Mouse (Mus musculus): ENCODE data around the gene Gpc6.

DNA sequence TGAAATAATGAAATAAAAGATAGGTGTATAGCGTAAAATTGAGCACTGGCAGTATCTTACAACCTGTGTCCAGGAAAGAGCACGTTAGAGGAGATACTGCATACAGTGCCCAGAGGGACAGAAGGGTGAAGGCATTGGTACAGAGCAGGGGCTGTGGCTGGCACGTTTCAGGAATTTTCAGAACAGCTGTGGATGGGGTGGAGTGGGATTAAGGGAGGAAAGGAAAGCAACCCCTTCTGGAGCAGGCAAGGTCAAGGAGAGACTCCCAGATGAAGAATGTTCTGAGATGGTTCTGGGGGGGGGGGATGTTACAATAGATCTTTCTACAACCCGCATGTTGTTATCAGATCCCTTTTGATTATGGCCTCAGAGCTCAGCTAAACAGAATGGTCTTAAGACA, 331.1 kb downstream of the Gpc6 start:
- TF ChIP-seq EP300 (IDR thresholded peaks at IDR 0.05; ENCODE audit: insufficient read depth, low read depth, low read length) (no peak), CTCF (IDR thresholded peaks at IDR 0.05) (no peak)
